Mouse (Mus musculus): ENCODE measurements around the gene Rps10.

The Rps10 gene

DNA sequence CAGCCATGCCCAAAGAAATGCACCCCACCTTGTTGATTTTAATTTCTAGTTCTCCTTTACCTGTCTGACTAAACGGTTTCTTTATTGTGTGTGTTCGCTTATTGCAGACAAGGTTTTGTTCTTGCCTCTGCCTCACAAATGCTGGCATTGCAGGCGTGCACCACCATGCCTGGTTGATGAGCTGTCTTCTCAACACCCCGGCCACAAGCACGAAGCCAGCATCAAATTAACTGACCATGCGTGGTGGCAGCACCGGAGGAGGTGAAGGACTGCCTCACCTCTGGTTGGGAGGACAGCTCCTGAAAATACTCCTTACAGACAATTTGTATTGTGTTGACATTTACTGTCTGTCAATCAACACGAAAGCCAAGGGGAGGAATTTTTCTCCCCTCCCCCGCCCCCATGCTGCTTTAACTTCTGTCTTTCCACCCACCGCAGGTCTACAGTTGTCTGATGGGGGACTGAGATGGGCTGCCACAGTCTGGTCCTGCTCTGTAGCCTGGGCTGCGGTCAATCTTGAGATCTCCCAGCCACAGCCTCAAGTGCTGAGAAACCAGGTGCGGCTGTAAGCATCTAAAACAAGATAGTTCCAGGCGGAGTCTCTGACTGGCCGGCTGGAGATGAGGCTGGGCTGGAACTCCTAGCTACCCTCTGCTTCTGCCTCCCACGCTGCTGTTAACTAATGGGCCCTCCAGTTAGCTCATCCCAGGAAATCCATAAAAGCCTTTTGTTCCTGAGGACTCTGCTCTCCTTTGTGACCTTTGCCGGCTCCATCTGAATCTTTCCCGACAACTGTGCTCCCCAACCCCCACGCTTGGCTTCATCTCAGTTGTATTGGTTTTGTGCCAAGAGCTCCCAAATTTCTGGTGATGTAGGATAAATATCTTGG, at the start of gene Rps10:
Gene Rps10, minus strand, starts transcription at position 538 of the 889 bp plus-strand sequence.
- peak; percentile 75 for DNase-seq (ENCODE audit: low read depth, low spot score)

DNA sequence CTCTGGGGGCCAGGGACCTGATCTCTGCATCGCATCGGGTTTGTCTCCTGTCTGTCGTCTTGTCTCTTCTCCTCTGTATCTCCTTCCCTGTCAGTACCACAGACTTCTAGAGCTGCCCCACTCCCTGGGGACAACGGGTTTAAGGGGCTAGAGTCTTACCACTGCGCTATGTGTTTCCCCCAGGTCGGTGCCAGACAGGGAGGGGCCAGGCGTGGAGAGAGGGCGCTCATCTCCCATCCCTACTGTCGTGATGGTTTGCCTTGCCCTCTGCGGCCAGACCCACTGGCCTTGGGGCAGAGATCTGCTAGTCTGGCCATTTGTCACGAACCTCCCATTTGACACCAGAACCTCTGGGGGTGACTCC, 49.1 kb upstream of the Rps10 start:
- no peak for DNase-seq (ENCODE audit: low read depth, low spot score)

DNA sequence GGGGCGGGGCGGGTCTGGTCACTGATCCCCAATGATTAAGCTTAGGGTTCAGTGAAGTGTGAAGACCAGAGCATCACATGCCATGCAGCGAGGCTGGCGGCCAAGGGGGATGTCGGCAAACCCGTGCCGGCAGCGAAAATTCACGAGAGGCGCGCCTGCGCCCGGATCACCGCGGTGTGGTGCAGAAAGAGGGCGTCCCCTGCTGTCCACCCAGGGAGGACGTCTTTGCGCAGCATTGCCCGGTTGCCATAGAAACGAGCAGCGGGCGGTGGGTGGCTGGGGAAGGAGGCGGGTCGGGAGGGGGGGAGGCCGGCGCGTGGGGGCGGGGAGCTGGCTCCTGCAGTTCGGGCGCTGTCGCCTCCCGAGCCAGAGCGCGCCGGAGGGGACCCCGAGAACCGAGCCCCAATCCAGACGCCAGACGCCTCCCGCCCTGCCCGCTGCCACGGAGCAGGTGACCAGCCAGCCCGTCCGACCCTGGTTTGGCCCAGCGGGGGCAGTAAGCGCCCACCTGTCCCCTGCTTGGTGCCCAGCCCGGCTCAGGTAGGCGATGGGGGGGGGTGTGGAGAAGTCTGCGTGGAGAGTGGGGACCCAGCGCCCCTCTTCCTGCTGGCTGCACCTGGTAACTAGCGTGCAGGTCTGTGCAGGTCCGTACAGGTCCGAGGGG, 48.5 kb upstream of the Rps10 start:
- peak; percentile 71 for DNase-seq (ENCODE audit: low read depth, low spot score)

DNA sequence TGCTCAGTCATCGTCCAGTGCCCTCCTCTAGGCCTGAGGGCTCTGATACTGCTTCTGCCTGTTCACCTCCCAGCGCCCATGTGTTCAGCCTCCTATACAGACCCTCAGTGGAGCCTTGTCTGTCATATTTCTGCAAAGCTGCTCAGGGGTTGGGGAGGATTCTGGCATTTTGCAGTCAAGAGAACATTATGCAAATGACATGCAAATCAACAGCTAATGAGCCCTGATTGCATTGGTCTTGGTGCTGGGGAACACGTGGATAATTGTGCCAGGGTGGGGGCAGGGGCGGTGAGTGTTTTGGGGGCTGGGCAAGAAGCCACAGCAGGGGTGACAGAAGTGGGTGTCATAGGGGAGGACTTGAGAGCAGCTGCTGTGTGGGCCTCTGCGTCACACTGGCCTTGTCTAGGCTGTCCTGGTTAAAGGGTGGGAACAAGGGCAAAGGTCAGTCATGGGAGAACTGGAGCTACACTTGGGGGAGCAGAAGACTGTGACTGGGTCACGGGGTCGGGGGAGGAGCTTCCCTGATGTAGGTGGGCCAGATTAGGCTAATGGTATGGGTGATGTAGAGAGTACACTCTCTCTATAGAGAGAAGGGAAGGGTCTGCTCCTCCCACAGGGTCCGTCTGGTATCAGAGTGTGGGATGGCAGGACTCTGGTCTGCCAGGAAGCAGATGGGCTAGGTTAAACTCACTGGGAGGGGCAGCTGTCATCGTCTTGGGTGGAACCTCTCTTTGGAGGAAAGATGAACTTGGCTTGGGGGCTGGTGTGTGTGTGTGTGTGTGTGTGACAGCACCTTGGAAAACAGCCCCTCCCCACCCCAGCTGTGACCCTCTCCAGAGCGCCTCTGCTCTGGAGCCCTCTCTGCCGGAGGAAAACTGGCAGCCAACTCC, 42.7 kb upstream of the Rps10 start:
- DNase-seq (ENCODE audit: low read depth, low spot score) = peak; percentile 32

DNA sequence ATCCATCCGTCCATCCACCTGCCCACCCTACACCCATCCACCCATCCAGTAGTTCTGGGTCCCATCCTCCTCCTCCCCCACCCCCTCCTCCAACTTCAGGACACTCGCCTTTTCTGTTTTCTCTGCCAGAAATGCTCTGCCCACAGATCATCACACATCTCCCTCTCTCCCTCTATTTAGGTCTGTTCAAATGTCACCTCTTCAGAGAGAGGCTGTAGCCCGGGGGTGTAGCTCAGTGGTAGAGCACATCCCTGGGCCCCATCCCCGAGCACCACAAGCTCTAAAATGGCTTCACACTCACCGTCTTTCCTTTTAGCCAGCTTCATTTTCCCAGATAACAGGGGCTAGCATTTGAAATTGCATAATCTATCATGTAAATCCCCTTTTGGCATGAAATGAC, 41.3 kb upstream of the Rps10 start:
- DNase-seq (ENCODE audit: low read depth, low spot score) = no peak

DNA sequence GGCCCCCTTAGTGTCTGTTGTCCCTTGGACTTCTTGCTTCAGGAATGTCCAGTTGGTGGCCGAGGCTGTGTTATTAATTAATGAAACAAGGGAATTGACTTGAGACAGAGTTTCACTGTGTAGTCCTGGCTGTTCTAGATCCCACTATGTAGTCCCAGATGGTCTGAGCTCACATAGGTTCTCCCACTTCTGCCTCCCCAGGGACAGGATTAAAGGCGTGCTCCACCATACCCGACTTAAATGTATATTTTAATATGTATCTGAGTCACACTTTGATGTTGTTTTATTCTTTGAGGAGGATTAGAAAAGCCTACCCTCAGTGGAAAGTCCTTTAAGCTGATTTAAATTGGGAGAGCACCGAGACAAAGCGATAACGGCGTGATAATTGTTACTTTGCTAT, 39.8 kb upstream of the Rps10 start:
- no peak for DNase-seq (ENCODE audit: low read depth, low spot score)

DNA sequence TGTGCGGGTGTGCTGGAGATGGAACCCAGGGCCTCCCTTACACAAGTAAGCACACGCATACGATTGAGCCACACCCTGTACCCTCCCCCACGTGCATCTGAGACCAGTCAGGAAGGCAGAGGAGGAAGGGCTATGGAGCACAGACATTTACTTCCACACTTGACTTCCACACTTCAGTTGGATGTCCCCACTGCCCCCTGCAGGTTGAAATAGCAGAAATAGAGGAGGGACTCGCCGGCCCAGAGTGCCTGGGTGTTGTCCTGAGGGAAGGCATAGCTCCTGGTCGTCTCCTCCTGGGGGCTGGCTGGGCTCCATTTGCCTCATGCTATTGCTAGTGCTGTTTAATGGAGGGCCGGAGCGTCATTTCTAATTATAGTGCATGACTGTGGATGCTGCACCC, 39.0 kb upstream of the Rps10 start:
- DNase-seq (ENCODE audit: low read depth, low spot score) = peak; percentile 77

DNA sequence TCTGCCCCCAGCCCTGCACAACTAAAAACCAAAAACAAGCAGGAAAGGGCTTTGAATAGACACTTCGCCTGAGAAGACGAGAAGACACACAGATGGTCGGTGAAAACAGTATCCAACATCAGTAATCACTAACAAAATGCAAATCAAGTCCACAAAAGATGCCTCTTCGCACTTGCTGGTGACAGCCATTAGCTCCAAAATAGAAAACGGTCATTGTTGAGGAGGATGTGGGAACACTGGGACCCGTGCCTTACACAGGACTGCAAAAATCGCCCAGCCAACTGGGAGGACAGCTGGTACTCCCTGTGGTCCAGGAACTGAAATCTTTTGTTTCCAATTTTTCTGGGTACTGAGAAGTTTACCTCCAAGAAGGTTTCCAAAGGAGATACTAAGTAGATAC, 37.5 kb upstream of the Rps10 start:
- DNase-seq (ENCODE audit: low read depth, low spot score) = no peak

DNA sequence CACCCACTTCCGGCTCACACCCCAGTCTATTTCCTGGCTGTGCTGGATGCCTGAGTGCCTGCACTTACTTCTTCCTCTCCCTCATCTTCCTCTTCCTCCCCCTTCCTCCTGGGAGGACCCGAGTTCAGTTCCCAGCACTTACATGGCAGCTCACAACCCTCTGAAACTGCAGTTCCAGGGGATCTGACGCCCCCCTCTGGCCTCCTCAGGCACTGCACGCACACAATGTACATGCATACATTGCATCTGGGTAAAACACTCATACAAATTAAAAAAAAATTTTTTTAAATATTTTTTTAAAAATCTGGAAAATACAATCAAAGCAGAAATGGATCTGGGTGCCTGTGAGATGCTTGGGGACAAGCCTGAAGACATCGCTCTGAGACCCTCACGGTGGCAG, 35.3 kb upstream of the Rps10 start:
- DNase-seq (ENCODE audit: low read depth, low spot score) = no peak

DNA sequence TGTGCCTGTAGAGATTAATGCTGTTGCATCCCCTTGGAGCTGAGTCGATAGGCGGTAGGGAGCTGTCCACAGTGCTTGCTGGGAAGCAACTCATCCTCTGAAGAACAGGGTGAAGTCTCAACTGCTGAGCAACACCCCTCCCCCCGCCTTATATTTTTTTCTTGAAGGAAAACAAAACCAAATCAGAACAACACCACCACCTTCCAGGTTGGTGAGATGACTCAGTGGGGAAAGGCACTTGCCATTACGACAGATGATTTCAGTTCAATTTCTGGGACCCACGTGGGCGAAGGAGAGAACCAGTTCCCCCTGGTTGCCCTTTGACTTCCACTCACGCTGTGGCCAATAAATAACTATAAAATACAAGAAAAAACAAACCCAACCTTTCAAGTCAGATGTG, 22.3 kb upstream of the Rps10 start:
- no peak for DNase-seq (ENCODE audit: low read depth, low spot score)

DNA sequence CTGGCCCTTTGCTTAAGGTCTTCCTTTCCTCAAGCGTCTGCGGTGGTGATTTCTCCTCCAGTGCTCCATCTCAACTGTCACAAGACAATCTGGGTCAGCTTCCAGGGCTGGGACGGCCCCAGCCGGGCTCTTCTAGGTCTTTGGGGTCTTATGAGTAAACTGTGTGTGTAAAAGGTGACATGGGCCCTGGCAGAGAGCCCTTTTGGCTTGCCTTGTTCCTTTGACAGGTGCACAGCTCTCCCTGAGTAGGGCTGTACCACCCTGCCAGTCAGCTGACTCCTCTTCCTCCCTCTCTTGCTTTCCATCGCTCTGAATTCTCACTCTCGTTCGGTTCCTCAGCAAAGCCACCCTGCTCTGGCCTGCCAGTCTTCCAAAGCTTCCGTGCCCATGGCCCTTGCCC, 20.7 kb upstream of the Rps10 start:
- no peak for DNase-seq (ENCODE audit: low read depth, low spot score)

DNA sequence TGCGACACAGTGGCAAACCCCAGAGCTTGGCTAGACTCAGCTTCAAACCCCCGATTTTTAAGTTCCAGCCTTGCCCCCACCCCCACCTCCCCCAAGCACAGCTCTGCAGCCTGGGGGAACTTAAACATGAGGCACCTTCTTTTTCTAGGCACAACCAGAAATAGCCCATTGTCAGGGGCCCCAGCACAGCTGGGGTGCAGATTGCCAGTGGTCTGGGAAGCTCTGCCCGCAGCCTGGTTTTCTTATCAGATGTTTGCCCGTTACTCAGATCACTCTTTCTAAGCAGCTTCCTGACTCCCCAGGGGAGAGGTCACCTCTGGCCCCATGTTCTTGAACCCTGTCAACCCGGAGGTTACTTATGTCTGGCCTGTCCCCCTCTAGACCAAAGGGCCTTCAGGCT, 19.9 kb upstream of the Rps10 start:
- no peak for DNase-seq (ENCODE audit: low read depth, low spot score)

DNA sequence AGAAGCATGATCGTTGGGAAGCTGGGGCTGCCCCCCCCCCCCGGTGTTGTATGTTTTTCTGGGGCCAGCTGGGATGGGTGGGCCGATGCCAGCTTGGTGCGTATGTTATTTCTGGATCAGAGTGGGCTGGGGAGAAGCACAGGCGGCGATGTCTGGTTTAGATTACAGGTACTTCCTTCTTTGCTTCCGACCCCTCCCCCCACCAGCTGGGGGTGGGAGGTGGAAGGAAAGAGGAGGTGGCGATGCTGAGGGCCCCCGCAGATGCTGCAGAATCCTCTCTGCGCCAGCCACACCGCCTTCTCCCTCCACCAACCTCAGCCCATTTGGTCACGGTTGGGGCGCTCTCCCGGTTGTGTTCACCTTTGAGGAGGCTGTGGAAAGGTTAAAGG, 19.5 kb upstream of the Rps10 start:
- no peak for DNase-seq (ENCODE audit: low read depth, low spot score)

DNA sequence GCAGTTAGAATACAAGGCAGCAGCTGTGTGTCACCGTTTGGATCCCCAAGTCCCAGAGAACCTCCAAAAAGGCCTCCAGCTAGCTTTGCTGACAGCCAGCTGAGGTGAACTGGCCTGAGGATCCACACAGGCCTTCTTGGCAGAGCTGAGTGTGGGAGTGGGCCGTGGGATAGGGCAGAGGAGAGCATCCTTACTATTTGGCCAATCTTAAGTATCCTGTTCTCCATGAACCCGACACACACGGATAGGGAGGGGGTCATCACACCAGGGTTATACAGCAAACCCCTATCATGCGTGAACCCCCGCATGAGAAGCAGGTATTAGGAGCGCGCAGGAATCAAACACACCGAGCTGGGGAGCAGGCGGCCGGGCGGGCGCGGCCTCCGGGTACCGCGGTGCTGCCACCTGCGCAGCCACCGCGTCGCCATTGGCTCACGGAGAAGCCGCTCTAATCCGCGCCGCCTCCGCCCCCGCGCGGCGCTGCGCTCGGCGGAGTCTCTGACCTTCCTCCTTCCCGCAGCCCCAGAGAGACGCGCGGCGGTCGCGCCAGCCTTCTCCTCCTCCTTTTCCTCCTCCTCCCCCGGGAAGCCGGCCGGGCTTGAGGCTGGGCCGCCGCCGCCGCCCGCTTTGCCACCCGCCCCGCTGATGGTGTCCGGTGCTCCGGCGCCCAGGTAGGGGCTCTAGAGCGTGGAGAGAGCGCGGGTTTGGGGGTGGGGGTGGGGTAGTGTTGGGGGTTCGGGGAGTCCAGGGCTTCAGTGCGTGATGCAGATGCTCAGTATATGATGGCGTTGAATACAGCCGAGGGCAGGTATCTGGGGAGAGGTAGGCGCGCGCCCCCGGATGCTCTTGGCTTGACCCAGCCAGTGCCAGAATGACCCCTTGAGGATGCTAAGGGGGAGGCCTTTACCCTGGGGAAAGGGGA, 18.9 kb upstream of the Rps10 start, which contains the start of gene Pacsin1:
Gene Pacsin1, plus strand, starts transcription at position 421 of the 922 bp plus-strand sequence.
- peak; percentile 64 for DNase-seq (ENCODE audit: low read depth, low spot score)

DNA sequence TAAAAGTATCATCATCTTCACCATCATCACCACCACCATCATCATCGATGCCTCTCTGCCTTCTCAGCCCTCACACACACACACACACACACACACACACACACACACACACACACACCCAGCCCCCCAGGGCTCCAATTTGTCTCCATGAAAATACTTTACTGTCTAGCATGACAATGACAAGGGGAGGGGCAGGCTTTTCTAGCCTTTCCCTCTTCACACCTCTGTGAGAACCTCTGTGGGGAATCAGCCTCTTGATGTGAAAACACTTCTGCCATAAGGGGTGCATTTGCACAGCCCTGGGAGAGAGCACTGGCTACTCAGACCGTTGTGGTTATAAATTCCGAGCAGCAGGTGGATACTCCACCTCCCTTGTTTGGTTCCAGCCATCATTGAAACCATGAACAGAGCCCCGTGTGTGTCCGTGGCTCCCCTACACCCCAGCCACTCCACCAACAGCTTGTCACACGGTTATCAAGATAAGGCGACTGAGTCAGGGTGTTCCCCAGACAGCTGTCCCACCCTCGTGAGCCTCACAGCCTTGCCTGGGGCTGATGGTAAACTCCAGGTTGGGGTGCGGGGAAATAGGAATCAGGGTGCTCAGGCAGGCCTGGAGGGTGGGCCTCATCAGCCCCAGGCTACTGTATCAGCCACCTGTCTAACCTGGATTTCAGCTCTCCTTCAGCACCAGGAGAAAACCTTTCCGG, 16.9 kb upstream of the Rps10 start:
- peak; percentile 65 for DNase-seq (ENCODE audit: low read depth, low spot score)

DNA sequence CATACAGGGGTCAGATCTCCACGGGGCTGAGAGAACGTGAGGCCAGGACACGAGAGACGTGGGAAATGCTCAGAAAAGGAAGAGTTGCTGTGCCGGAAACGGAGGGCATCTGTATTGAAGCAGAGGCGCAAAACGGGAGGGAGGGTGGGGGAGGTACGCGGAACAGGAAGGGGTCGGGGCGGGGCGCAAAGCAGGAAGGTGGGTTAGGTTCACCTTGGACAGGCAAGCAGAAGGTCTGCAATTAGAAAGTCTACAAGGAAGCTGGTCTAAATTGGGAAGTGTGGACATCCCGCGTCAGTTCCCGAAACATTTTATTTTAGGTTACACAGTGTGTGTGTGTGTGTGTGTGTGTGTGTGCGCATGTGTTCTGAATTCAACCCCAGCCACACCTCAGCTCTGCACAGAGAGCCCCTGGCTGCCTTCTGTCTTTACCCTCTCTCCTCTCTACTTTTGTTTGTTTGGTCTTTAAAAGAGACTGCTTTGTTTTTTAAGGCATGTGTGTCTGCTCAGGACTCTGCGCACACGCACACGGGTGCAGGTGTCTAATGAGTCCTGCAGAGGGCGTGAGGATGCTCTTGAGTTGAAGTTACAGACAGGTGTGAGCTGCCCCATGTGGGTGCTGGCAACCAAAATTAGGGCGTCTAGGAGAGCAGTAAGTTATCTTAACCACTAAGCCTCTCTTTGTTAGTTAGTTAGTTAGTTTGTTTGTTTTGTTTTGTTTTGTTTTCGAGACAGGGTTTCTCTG, 15.7 kb upstream of the Rps10 start:
- peak; percentile 60 for DNase-seq (ENCODE audit: low read depth, low spot score)

DNA sequence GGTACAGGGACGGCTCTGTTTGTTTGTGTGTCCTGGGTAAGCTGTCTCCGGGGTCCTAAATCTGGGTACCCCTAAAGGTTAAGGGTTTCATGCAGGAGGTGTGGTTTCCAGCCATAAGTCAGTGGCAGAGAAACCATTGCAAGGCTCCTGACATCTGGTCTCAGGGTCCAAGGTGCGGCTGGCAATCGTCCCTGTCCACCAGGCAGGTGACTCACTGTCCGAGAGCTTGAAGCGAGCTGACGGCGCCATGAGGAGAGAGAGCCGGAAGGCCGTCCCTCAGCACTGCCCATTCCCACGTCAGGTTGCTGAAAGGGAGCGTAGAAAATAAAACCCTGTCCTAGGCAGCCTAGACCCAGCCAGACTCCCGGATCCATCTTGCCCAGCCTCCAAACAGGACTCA, 14.1 kb upstream of the Rps10 start:
- no peak for DNase-seq (ENCODE audit: low read depth, low spot score)

DNA sequence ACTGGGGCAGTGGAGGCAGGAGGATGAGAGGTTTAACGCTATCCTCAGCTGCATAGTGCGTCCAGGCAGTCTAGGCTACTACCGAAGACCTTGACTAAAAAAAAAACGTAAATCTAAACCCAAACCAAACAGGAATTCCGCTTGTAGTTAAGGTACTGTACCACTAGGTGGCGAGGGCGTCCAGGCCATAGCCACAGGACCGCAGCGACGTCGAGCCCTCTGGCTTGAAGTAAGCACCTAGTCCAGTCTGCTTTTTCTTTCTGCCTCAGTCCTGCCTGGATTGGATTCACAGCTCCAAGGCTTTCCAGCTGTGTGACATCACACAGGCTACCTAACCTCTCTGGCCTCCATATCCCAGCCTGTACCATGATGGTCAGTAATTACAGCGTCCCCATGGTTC, 13.7 kb upstream of the Rps10 start:
- peak; percentile 89 for DNase-seq (ENCODE audit: low read depth, low spot score)

DNA sequence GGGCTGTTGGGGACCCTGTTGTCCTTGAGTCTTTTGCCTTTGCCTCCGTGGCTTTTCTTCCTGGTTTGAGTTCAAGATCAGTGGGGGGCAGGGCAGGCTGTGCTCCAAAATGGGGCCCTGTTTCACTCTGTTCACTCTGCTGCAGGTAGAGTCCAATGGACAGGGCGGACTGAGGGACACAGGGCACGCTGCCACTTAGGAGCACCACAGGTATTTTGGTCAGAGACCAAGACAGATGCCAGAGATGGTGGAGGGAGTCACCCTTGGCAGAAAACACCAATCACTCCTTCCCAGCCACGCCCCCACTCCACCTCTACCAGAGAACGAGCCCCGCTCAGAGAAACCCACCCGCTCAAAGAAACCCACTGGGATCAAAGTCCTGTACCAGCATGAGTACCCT, 9.3 kb upstream of the Rps10 start:
- DNase-seq (ENCODE audit: low read depth, low spot score) = no peak

DNA sequence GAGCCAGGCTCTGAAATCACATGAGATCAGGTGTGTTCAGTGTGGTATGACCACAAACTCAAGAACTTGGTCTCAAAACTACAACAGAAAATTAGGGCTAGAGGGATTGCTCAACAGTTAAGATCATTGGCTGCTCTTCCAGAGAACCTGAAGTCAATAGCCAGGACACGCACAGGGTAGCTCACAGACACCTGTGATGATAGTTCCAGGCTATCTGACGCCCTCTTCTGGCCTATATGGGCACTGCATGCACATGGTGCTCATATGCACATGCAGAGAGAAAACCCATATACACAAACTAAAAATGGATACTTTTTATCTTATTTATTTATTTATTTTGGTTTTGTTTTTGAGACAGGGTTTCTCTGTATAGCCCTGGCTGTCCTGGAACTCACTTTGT, 8.1 kb upstream of the Rps10 start:
- peak; percentile 79 for DNase-seq (ENCODE audit: low read depth, low spot score)
